Mouse (Mus musculus) limb, embryonic 15.5 days (tissue): ENCODE data around the gene Scn10a. TPM values are rescaled to one million over a fixed set of nuclear protein-coding genes. Genes with fewer than 3 reads are reported as not detected.

Experiments used
- ATAC-seq: fragments of 200-750 bp; cut with Nextera tagmentation; 2 replicates; pipeline ENCODE4 v1.8.0; 2017; ENCODE audit warnings: low read depth, moderate TSS enrichment; ENCODE audit not compliant: insufficient number of reproducible peaks, low FRiP score, low TSS enrichment
- H3K27ac ChIP-seq: fragments of 300-500 bp; sonication (generic); 2 replicates; pipeline ENCODE4 v1.5.1; 2015; ENCODE audit warnings: moderate library complexity, mild to moderate bottlenecking, inconsistent platforms
- H3K27me3 ChIP-seq: fragments of 300-500 bp; sonication (generic); 2 replicates; pipeline ENCODE4 v1.6.1; 2015; ENCODE audit warnings: inconsistent platforms
- H3K36me3 ChIP-seq: fragments of 300-500 bp; sonication (generic); 2 replicates; pipeline ENCODE4 v1.6.1; 2015; ENCODE audit warnings: inconsistent platforms
- H3K4me1 ChIP-seq: fragments of 300-500 bp; sonication (generic); 2 replicates; pipeline ENCODE4 v1.6.1; 2015; ENCODE audit warnings: inconsistent platforms
- H3K4me2 ChIP-seq: fragments of 300-500 bp; sonication (generic); 2 replicates; pipeline ENCODE4 v1.6.1; 2015; ENCODE audit warnings: mild to moderate bottlenecking, inconsistent platforms
- H3K4me3 ChIP-seq: fragments of 300-500 bp; sonication (generic); 2 replicates; pipeline ENCODE4 v1.5.1; 2015; ENCODE audit warnings: mild to moderate bottlenecking, inconsistent platforms
- H3K9ac ChIP-seq: fragments of 300-500 bp; sonication (generic); 2 replicates; pipeline ENCODE4 v1.6.1; 2015; ENCODE audit warnings: inconsistent platforms
- H3K9me3 ChIP-seq: fragments of 300-500 bp; sonication (generic); 2 replicates; pipeline ENCODE4 v1.6.1; 2016; ENCODE audit warnings: inconsistent platforms
- WGBS: fragments of 180-500 bp; shearing (Covaris S2); methylation state at CpG from one replicate; pipeline ENCODE4 v1.1.7; 2015; 5-methylcytosine and 5-hydroxymethylcytosine counted together
- polyA plus RNA-seq: library from polyadenylated mRNA; unstranded; fragments of >200 nt; fragmentation: Nextera tagmentation; extraction: Ambion mirVana; gene quantifications from 2 replicates; pipeline ENCODE4 v1.2.1, GENCODE M21; 2015

Gene Scn10a
- polyA plus RNA-seq, 1 experiment from 2014 or later, result not detected

GRCm38 (mm10) chr9:119589592-119589991 lies 129.5 kb downstream of the Scn10a start:
- Histone ChIP-seq H3K9ac (no peak overlapping the region), H3K4me2 (no peak overlapping the region), H3K36me3 (no peaks in the 10 kb centered on the region), H3K9me3 (no peaks in the 10 kb centered on the region), H3K4me3 (no peak overlapping the region), H3K27me3 (peaks cover 17% of the 10 kb centered on the region; the same call in 1 of the 2 replicates), H3K4me1 (peaks cover 7% of the 10 kb centered on the region; the same call in 1 of the 2 replicates), H3K27ac (no peak overlapping the region)
- ATAC-seq, result no peak
- WGBS, result 86% methylated on average over 8 of the region's 8 CpGs

GRCm38 (mm10) chr9:119588763-119589449 lies 130.2 kb downstream of the Scn10a start:
- H3K4me3 ChIP-seq, result no peak overlapping the region
- ATAC-seq, result no peak

GRCm38 (mm10) chr9:119580668-119581067 lies 138.5 kb downstream of the Scn10a start:
- no peak overlapping the region for H3K4me3 ChIP-seq
- H3K9me3 ChIP-seq, result no peaks in the 10 kb centered on the region
- H3K4me1 ChIP-seq, result peaks cover 11% of the 10 kb centered on the region
- H3K36me3 ChIP-seq, result no peaks in the 10 kb centered on the region
- H3K27ac ChIP-seq, result no peak overlapping the region
- 0% methylated on average over 6 of the region's 6 CpGs for WGBS
- no peak overlapping the region for H3K4me2 ChIP-seq
- peaks cover 67% of the 10 kb centered on the region for H3K27me3 ChIP-seq
- H3K9ac ChIP-seq, result no peak overlapping the region
- ATAC-seq, result no peak

More at GRCm38 (mm10) chr9:119588763-119589449, 130.2 kb downstream of the Scn10a start:
- Histone ChIP-seq H3K9ac (no peak overlapping the region), H3K9me3 (no peaks in the 10 kb centered on the region), H3K27me3 (peaks cover 21% of the 10 kb centered on the region; the same call in 1 of the 2 replicates), H3K4me2 (no peak overlapping the region), H3K27ac (no peak overlapping the region), H3K4me1 (peaks cover 7% of the 10 kb centered on the region; the same call in 1 of the 2 replicates), H3K36me3 (no peaks in the 10 kb centered on the region)
- WGBS, result 30% methylated on average over 26 of the region's 26 CpGs

- Histone ChIP-seq H3K27ac (no peak overlapping the region), H3K9me3 (no peaks in the 10 kb centered on the region), H3K4me1 (peaks cover 11% of the 10 kb centered on the region), H3K36me3 (no peaks in the 10 kb centered on the region), H3K4me2 (no peak overlapping the region), H3K9ac (no peak overlapping the region), H3K4me3 (no peak overlapping the region), H3K27me3 (peaks cover 72% of the 10 kb centered on the region)
- 88% methylated on average over 17 of the region's 17 CpGs for WGBS
- no peak for ATAC-seq
These were observed 138.9 kb downstream of the Scn10a start for GRCm38 (mm10) chr9:119580187-119580586.

- Histone ChIP-seq H3K9me3 (no peaks in the 10 kb centered on the region), H3K27me3 (peaks cover 77% of the 10 kb centered on the region), H3K4me2 (peak within 1 kb of the TSS; percentile 97), H3K4me3 (peak within 1 kb of the TSS; percentile 55), H3K27ac (no peak within 1 kb of the TSS), H3K9ac (peak within 1 kb of the TSS; percentile 28), H3K36me3 (no peaks in the 10 kb centered on the region), H3K4me1 (peaks cover 11% of the 10 kb centered on the region)
- under 1% methylated on average over 69 of the region's 99 CpGs for WGBS
- peak; percentile 17; the same call in 1 of the 2 replicates for ATAC-seq
These were observed 140.3 kb downstream of the Scn10a start, which contains the start of gene Scn5a for GRCm38 (mm10) chr9:119578636-119579438. TSS of gene Scn5a (minus strand) at chr9:119579016.

- WGBS, result 0% methylated on average over 24 of the region's 24 CpGs
- no peak overlapping the region for H3K27ac ChIP-seq
These were observed 140.8 kb downstream of the Scn10a start for GRCm38 (mm10) chr9:119578311-119578635.

GRCm38 (mm10) chr9:119576977-119577376 lies 142.1 kb downstream of the Scn10a start:
- Histone ChIP-seq H3K36me3 (no peaks in the 10 kb centered on the region), H3K4me2 (no peak overlapping the region), H3K4me3 (no peak overlapping the region), H3K4me1 (peaks cover 11% of the 10 kb centered on the region), H3K27me3 (peaks cover 93% of the 10 kb centered on the region), H3K27ac (no peak overlapping the region), H3K9me3 (no peaks in the 10 kb centered on the region), H3K9ac (no peak overlapping the region)
- 75% methylated on average over 2 of the region's 2 CpGs for WGBS
- no peak for ATAC-seq

More at GRCm38 (mm10) chr9:119578311-119578635, 140.8 kb downstream of the Scn10a start:
- H3K9me3 ChIP-seq, result no peaks in the 10 kb centered on the region
- peaks cover 83% of the 10 kb centered on the region for H3K27me3 ChIP-seq
- H3K4me1 ChIP-seq, result peaks cover 11% of the 10 kb centered on the region
- H3K9ac ChIP-seq, result peak overlapping the region; percentile 28
- H3K36me3 ChIP-seq, result no peaks in the 10 kb centered on the region
- H3K4me2 ChIP-seq, result peak overlapping the region; percentile 97
- peak overlapping the region; percentile 55 for H3K4me3 ChIP-seq
- no peak for ATAC-seq

GRCm38 (mm10) chr9:119575732-119576131 lies 143.4 kb downstream of the Scn10a start:
- Histone ChIP-seq H3K36me3 (no peaks in the 10 kb centered on the region), H3K9me3 (no peaks in the 10 kb centered on the region), H3K27me3 (peaks cover 98% of the 10 kb centered on the region), H3K4me1 (peaks cover 11% of the 10 kb centered on the region), H3K4me2 (no peak overlapping the region), H3K27ac (no peak overlapping the region), H3K4me3 (no peak overlapping the region), H3K9ac (no peak overlapping the region)
- ATAC-seq, result no peak
- 50% methylated on average over 9 of the region's 9 CpGs for WGBS

- Histone ChIP-seq H3K9ac (no peak overlapping the region), H3K9me3 (no peaks in the 10 kb centered on the region), H3K27ac (no peak overlapping the region), H3K4me1 (peaks cover 11% of the 10 kb centered on the region), H3K36me3 (no peaks in the 10 kb centered on the region), H3K4me2 (no peak overlapping the region), H3K4me3 (no peak overlapping the region), H3K27me3 (peaks cover 96% of the 10 kb centered on the region)
- ATAC-seq, result no peak
- 75% methylated on average over 7 of the region's 7 CpGs for WGBS
These were observed 144.8 kb downstream of the Scn10a start for GRCm38 (mm10) chr9:119574366-119574765.

- Histone ChIP-seq H3K4me3 (no peak overlapping the region), H3K36me3 (no peaks in the 10 kb centered on the region), H3K27me3 (peaks cover 88% of the 10 kb centered on the region), H3K9ac (no peak overlapping the region), H3K9me3 (no peaks in the 10 kb centered on the region), H3K4me1 (no peaks in the 10 kb centered on the region), H3K4me2 (no peak overlapping the region), H3K27ac (no peak overlapping the region)
- ATAC-seq, result no peak
- WGBS, result 50% methylated on average over 14 of the region's 14 CpGs
These were observed 146.1 kb downstream of the Scn10a start for GRCm38 (mm10) chr9:119573009-119573408.

GRCm38 (mm10) chr9:119571411-119571888 lies 147.7 kb downstream of the Scn10a start:
- no peak overlapping the region for H3K9ac ChIP-seq
- no peak overlapping the region for H3K4me2 ChIP-seq
- WGBS, result 2% methylated on average over 15 of the region's 15 CpGs
- peaks cover 87% of the 10 kb centered on the region for H3K27me3 ChIP-seq
- no peak overlapping the region for H3K4me3 ChIP-seq
- ATAC-seq, result no peak
- no peak overlapping the region for H3K27ac ChIP-seq
- H3K4me1 ChIP-seq, result no peaks in the 10 kb centered on the region
- no peaks in the 10 kb centered on the region for H3K9me3 ChIP-seq
- H3K36me3 ChIP-seq, result no peaks in the 10 kb centered on the region

GRCm38 (mm10) chr9:119570652-119571051 lies 148.5 kb downstream of the Scn10a start:
- Histone ChIP-seq H3K27me3 (peaks cover 87% of the 10 kb centered on the region), H3K4me3 (no peak overlapping the region), H3K36me3 (no peaks in the 10 kb centered on the region), H3K4me2 (no peak overlapping the region), H3K27ac (no peak overlapping the region), H3K9me3 (no peaks in the 10 kb centered on the region), H3K4me1 (no peaks in the 10 kb centered on the region), H3K9ac (no peak overlapping the region)
- 14% methylated on average over 9 of the region's 9 CpGs for WGBS
- no peak for ATAC-seq
